Mouse (Mus musculus): Measurements from ENCODE around the gene Plpp1. TPM values are rescaled to one million over a fixed set of nuclear protein-coding genes. Genes with fewer than 3 reads are reported as not detected.

Plpp1 gene
- total RNA-seq, 2 experiments from 2014 or later = 50.8 to 82.2 TPM

GRCm38 (mm10) chr13:112840241-112841087 lies 39.9 kb downstream of the Plpp1 start:
- no peak for ATAC-seq (replicated peaks; ENCODE audit: low FRiP score, poor library complexity, severe bottlenecking)

- no peak for ATAC-seq (replicated peaks; ENCODE audit: low FRiP score, poor library complexity, severe bottlenecking)
These were observed 45.3 kb downstream of the Plpp1 start for GRCm38 (mm10) chr13:112845931-112846330.

GRCm38 (mm10) chr13:112853710-112854316 lies 53.2 kb downstream of the Plpp1 start:
- no peak for ATAC-seq (replicated peaks; ENCODE audit: low FRiP score, poor library complexity, severe bottlenecking)

GRCm38 (mm10) chr13:112854402-112854801 lies 53.8 kb downstream of the Plpp1 start:
- ATAC-seq (replicated peaks; ENCODE audit: low FRiP score, poor library complexity, severe bottlenecking) = no peak

- no peak for ATAC-seq (replicated peaks; ENCODE audit: low FRiP score, poor library complexity, severe bottlenecking)
These were observed 57.3 kb downstream of the Plpp1 start for GRCm38 (mm10) chr13:112857921-112858320.

- ATAC-seq (replicated peaks; ENCODE audit: low FRiP score, poor library complexity, severe bottlenecking) = no peak
These were observed 59.1 kb downstream of the Plpp1 start for GRCm38 (mm10) chr13:112859574-112860134.

- ATAC-seq (replicated peaks; ENCODE audit: low FRiP score, poor library complexity, severe bottlenecking) = no peak
These were observed 59.8 kb downstream of the Plpp1 start for GRCm38 (mm10) chr13:112860370-112860769.

GRCm38 (mm10) chr13:112860911-112861310 lies 60.3 kb downstream of the Plpp1 start:
- ATAC-seq (replicated peaks; ENCODE audit: low FRiP score, poor library complexity, severe bottlenecking) = no peak

- no peak for ATAC-seq (replicated peaks; ENCODE audit: low FRiP score, poor library complexity, severe bottlenecking)
These were observed 61.3 kb downstream of the Plpp1 start for GRCm38 (mm10) chr13:112861825-112862306.

GRCm38 (mm10) chr13:112862342-112862741 lies 61.8 kb downstream of the Plpp1 start:
- no peak for ATAC-seq (replicated peaks; ENCODE audit: low FRiP score, poor library complexity, severe bottlenecking)

GRCm38 (mm10) chr13:112862978-112863677 lies 62.5 kb downstream of the Plpp1 start:
- no peak for ATAC-seq (replicated peaks; ENCODE audit: low FRiP score, poor library complexity, severe bottlenecking)

GRCm38 (mm10) chr13:112866782-112867181 lies 66.2 kb downstream of the Plpp1 start:
- peak; percentile 60; the same call in 1 of the 2 replicates for ATAC-seq (replicated peaks; ENCODE audit: low FRiP score, poor library complexity, severe bottlenecking)

- ATAC-seq (replicated peaks; ENCODE audit: low FRiP score, poor library complexity, severe bottlenecking) = no peak
These were observed 66.8 kb downstream of the Plpp1 start for GRCm38 (mm10) chr13:112867381-112867780.

GRCm38 (mm10) chr13:112870039-112870690 lies 69.6 kb downstream of the Plpp1 start:
- no peak for ATAC-seq (replicated peaks; ENCODE audit: low FRiP score, poor library complexity, severe bottlenecking)

GRCm38 (mm10) chr13:112871500-112872266 lies 71.1 kb downstream of the Plpp1 start:
- ATAC-seq (replicated peaks; ENCODE audit: low FRiP score, poor library complexity, severe bottlenecking) = no peak

- no peak for ATAC-seq (replicated peaks; ENCODE audit: low FRiP score, poor library complexity, severe bottlenecking)
These were observed 86.6 kb downstream of the Plpp1 start for GRCm38 (mm10) chr13:112887234-112887633.

- ATAC-seq (replicated peaks; ENCODE audit: low FRiP score, poor library complexity, severe bottlenecking) = no peak
These were observed 101.6 kb downstream of the Plpp1 start for GRCm38 (mm10) chr13:112902176-112902575.

GRCm38 (mm10) chr13:112909663-112910062 lies 109.1 kb downstream of the Plpp1 start:
- ATAC-seq (replicated peaks; ENCODE audit: low FRiP score, poor library complexity, severe bottlenecking) = peak; percentile 87

- no peak for ATAC-seq (replicated peaks; ENCODE audit: low FRiP score, poor library complexity, severe bottlenecking)
These were observed 109.8 kb downstream of the Plpp1 start for GRCm38 (mm10) chr13:112910434-112910833.

Data from erythroid progenitor cell, adult 5-6 weeks (primary cell).